Mouse (Mus musculus): ENCODE measurements around the gene Arpc1a. TPM values are rescaled to one million over a fixed set of nuclear protein-coding genes. Genes with fewer than 3 reads are reported as not detected.

Gene Arpc1a
- polyA plus RNA-seq, 1 experiment from 2014 or later, result 134 TPM

- H3K9me3 ChIP-seq, result no peaks in the 10 kb centered on the region
- peaks cover 48% of the 10 kb centered on the region for H3K36me3 ChIP-seq
- H3K4me2 ChIP-seq (replicated peaks), result no peak overlapping the region
- H3K9ac ChIP-seq, result no peak overlapping the region
- no peak overlapping the region for H3K27ac ChIP-seq
- ATAC-seq, result no peak
- H3K27me3 ChIP-seq (replicated peaks), result no peaks in the 10 kb centered on the region
- no peak overlapping the region for H3K4me3 ChIP-seq (replicated peaks)
- 90% methylated on average over 5 of the region's 5 CpGs for WGBS
- no peaks in the 10 kb centered on the region for H3K4me1 ChIP-seq (replicated peaks)
These were observed 69.1 kb downstream of the Arpc1a start for GRCm38 (mm10) chr5:145152690-145153089.

Other genes with a start within 250 kb of the Arpc1a start
- gene Smurf1, start 118.0 kb upstream of the Arpc1a start, polyA plus RNA-seq (2015; fragmentation: Nextera tagmentation; extraction: Ambion mirVana), result 10.7 and 11.5 TPM in 2 replicates
- not detected in 2 replicates for gene Gm4871, start 51.1 kb upstream of the Arpc1a start, polyA plus RNA-seq (2015; fragmentation: Nextera tagmentation; extraction: Ambion mirVana)
- not detected in 2 replicates for gene 1700018F24Rik, start 40.8 kb upstream of the Arpc1a start, polyA plus RNA-seq (2015; fragmentation: Nextera tagmentation; extraction: Ambion mirVana)
- gene Kpna7, start 200 bp downstream of the Arpc1a start, polyA plus RNA-seq (2015; fragmentation: Nextera tagmentation; extraction: Ambion mirVana), result 0.21 and 0.38 TPM in 2 replicates
- 554 and 591 TPM in 2 replicates for gene Arpc1b, start 30.4 kb downstream of the Arpc1a start, polyA plus RNA-seq (2015; fragmentation: Nextera tagmentation; extraction: Ambion mirVana)
- 77.0 and 87.1 TPM in 2 replicates for gene Pdap1, start 56.4 kb downstream of the Arpc1a start, polyA plus RNA-seq (2015; fragmentation: Nextera tagmentation; extraction: Ambion mirVana)
- 176 and 185 TPM in 2 replicates for gene Bud31, start 56.5 kb downstream of the Arpc1a start, polyA plus RNA-seq (2015; fragmentation: Nextera tagmentation; extraction: Ambion mirVana)
- 13.6 and 14.2 TPM in 2 replicates for gene Ptcd1, start 83.3 kb downstream of the Arpc1a start, polyA plus RNA-seq (2015; fragmentation: Nextera tagmentation; extraction: Ambion mirVana)
- 43.1 and 47.1 TPM in 2 replicates for gene Cpsf4, start 83.4 kb downstream of the Arpc1a start, polyA plus RNA-seq (2015; fragmentation: Nextera tagmentation; extraction: Ambion mirVana)
- gene Atp5j2, start 108.2 kb downstream of the Arpc1a start, polyA plus RNA-seq (2015; fragmentation: Nextera tagmentation; extraction: Ambion mirVana), result 899 and 947 TPM in 2 replicates
- 7.8 and 9.5 TPM in 2 replicates for gene Zkscan14, start 118.0 kb downstream of the Arpc1a start, polyA plus RNA-seq (2015; fragmentation: Nextera tagmentation; extraction: Ambion mirVana)
- gene Zkscan5, start 120.7 kb downstream of the Arpc1a start, polyA plus RNA-seq (2015; fragmentation: Nextera tagmentation; extraction: Ambion mirVana), result 9.7 and 10.3 TPM in 2 replicates
- 33.1 and 38.6 TPM in 2 replicates for gene Zfp655, start 147.9 kb downstream of the Arpc1a start, polyA plus RNA-seq (2015; fragmentation: Nextera tagmentation; extraction: Ambion mirVana)
- gene Zscan25, start 196.7 kb downstream of the Arpc1a start, polyA plus RNA-seq (2015; fragmentation: Nextera tagmentation; extraction: Ambion mirVana), result 0.36 and 0.49 TPM in 2 replicates